Mouse (Mus musculus) layer of hippocampus, postnatal 25 days (tissue): Measurements from ENCODE around the gene Gprin2. TPM values are rescaled to one million over a fixed set of nuclear protein-coding genes. Genes with fewer than 3 reads are reported as not detected.

Experiments used
- DNase-seq, 2 experiments: peaks; one replicate each; pipeline ENCODE4 v3.0.0; 2022; ENCODE audit warnings: mixed read lengths in 2 of 2, low spot score in 1 of 2; ENCODE audit errors: extremely low spot score in 1 of 2
- total RNA-seq, 2 experiments: library from RNA; stranded (reverse); gene quantifications; 2 replicates each; pipeline ENCODE4 v1.2.3; 2021

Gprin2 gene
- 1 to 10 TPM; 1.6 to 2.8 TPM for total RNA-seq

DNA sequence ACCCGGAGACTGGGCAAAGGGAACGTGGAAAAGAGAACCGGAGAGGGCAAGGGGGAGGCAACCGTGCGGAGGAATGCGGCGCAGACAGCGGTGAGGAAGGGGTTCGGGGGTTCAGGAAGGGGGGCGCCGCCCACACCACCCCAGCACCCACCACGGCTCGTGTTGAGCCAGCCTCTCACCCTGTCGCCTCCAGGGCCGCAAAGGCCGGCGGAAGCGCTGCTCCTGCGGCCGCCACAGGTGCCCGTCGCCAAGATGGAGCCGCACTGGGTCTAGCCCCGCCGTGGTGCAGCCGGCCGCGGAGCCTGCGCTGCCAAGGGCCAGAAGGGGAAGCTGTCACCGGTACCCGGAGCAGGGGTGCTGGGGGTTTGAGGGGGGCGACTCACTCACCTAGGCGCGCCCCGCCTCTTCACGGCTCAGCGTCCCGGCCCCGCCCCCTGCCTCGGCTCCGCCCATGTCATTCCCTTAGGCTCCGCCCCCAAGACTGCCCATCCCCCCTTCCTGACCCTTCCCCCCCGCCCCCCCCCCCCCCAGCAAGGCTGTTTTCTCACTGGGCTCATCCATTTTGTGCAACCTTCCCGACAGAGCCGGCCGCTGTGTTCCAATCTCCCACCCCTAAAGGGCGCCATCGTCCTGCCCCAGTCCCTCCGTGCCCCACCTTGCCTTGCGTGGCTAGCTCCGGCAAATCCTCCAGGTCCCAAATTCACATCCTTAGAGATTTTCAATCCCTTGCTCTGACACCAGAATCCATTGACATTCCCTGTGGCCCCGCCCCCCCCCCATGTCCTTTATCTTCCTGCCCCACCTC lies at the start of gene Gprin2:
Gprin2 (minus strand) TSS at position 423 of the 805 bp plus-strand sequence.
- DNase-seq: peak in 1 of 2 experiments; percentile 38

DNA sequence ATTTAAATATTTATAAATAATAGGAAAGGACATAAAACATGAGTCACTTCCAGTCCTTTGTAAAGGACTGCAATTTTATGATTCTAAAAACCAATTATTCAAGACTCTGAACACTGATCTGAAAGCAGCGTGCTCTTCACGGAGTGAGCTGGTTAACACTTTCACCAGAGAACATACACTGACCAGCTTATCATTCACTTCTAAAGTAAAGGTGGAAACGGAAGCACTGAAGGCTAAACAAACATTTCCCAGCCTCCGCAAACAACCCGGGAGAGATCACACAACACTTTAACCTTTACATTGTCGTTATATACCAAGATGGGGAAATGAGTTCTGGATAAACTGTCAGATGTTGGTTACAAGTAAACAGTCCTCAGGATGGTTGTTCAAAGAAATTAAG lies 39.2 kb upstream of the Gprin2 start:
- DNase-seq: no peak

DNA sequence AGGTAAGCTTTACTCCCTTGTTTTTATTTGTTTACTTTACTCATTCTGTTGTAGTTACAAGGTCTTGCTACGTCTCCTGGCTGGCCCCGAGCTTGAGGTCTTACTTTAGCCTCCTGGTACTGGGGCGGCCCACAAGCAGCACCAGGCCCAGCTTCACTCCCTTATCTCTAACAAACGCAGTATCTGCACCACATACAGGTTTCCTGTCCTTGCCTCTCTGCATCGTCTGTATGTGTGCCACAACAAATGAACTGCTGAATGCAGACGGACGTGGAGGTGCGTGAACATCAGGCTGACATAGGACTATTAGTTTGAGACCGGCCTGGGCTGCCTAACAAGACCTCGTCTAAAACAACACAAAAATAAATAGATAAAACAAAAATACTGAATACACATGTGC lies 38.8 kb upstream of the Gprin2 start:
- no peak for DNase-seq

DNA sequence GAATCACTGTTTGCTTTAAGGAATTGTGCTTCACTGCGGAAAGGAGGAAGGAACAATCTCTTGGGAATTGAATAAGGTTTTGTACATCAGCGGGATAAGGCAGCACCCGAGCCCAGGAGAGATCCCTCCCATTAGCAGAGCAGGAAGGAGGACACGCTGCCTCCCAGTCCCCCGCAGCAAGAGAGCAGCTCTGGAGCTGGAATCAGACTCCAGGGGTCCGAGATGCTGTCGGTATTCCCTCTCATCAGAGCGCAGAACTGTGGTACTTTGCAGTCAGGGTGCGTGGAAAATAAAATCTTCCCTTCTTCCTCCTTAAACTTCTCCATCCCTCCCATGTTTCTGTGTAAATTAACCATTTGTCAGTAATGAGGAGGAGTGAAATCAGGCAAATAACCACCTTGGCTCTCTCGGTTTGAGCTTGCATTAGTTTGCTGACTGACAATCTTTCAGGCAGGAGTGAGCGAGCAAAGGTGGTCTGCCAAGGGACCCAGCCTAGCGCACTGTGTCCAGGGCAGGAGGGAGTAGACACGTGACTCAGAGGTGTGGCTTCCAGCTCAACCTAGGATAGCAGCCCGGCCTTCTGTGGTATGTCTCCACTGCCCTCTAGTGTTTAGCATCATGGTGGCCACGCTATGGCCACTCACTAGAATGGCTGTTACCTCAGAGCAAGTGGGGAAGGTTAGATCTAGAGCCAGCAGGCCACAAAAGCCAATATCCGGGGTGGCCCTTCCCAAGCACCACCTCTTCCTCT lies 33.4 kb upstream of the Gprin2 start:
- peak in 1 of 2 experiments; percentile 16 for DNase-seq

DNA sequence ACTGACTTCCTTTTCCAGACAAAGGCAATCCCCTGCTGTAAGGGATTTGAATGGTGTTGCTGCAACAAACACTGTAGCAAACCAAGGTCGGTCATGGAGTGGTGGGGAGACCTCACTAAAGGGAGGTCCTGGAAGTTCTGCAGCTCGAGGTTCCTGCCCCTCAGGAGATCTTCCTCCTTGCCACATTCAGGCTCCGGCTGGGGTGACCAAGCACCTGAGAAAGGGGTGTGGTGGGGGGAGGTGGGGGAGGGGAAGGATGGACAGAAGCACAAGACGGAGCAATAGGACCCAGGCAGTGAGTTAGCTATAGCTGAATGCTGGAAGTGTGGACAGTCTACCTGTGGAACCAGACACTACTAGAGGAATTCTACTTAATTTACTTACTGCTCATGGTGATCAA lies 32.4 kb upstream of the Gprin2 start:
- DNase-seq: no peak

DNA sequence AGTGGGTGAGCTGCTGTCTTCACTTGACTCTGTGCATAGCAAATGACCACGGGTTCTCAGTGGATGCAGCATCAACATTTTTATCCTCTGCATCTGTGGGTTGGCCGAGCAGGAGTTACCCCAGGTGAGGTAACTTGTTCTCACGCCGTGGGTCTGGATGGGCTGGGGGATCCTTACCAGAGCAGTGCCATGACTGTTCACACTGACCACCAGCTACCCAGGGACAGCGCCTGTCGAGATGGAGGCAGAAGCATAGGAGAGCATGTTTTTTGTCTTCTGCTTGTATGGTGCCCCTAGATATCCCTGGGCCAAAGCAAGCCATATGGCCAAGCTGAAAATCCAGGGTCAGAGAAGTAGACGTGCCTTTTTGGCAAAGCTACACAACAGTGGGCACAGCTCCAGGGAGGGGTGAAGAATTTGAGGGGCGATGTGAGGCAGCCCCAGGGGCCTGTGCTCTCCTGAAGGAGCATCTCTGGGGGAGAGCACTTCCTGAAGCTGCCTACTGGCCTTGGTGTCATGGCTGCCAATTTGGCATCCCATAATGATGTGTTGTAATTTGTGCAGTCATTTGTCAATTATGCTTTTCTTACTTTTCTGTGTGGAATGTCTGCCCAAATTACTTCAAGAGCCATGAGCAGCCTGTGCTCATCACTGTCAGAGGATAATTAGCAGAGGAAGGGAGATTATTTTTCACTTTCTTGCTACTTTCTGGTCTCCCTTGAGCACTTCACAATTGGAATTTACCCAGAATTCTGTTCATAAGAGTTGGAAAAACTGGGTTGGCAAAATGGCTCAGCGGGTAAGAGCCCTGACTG lies 31.6 kb upstream of the Gprin2 start:
- DNase-seq: no peak

DNA sequence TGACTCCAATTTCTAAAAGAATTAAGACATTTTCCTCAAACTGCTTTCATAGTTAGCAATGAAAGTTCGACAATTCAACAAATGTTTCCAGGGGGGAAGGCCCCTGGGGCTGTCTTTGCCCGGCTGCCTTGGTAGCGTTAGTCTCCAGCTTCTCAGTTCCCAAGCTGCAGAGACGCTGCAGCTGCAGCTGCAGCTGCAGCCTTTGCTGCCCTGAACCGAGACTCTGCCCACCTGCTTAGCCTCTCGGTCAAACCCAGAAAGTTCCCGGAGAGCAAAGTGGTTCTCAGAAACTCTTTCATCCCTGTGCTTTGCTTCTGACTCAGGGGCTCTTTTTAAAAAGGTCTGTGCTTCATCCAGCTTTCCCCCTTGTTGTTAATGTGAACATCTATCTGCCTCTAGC lies 30.9 kb upstream of the Gprin2 start:
- no peak for DNase-seq

DNA sequence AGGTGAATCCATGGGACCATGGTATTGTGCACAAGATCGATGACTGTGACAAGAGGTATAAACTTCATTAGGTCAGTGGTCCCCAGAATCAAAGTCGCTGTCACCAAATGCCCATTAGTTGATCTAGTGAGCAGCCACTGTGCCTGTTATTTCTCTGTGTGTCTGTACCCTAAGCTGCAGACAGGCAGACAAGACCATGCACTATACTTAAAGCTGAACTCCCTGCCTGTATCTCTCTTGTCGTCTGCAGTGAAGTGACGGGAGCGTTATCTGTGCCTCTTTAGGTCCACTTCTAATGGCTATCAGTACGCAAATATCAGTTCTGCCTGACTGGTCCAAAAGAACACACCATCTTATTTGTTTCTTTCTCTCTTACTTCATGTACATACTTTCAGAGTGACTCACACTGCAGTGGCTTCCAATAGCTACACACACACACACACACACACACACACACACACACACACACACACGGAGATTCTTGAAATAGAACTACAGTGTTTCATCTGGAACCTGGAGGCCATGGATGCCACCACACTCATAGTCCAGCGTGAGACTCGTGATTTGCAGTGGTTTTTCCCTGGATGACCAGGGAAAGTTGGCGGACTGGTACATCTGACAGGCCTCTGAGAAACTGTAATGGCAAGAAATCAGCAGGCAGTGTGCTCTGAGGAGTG lies 27.5 kb upstream of the Gprin2 start:
- DNase-seq: no peak

DNA sequence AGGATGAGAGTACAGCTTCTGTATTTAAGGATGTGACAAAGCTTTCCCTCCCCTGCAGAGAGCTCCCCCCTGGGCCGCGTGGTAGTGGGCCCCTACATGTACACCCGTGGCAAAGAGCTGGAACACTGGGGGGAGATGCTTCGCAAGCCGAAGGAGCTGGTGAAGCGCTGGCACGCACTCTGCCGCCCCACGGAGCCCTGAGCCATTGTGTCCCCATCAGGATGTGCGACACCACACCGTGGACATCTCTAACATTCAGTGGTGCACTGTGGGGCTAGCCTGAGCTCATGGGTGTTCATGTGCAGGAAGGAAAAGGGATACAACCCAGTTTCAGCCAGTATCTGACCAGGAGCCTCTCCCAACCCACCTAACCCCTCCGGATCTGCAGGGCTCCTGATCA lies 26.5 kb upstream of the Gprin2 start:
- DNase-seq: no peak

DNA sequence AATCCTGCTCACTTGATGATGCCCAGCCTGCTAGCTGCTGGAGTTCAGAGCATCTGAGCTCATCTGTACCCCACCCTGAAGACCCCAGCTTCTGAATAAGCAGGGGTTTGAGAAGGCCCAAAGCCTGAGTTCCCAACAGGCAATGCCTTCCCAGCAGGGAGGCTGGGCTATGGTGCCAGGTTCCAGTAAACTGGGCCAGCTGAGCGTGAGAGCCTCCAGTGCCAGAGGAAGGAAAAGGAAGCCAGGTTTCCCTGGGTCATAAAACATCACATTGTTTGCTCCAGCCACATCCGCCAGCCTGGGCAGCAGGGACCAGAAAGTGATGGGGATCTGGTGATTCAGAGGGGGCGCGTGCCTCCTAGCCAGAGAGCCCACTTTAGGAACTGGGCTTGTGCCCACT lies 25.1 kb upstream of the Gprin2 start:
- DNase-seq: no peak

DNA sequence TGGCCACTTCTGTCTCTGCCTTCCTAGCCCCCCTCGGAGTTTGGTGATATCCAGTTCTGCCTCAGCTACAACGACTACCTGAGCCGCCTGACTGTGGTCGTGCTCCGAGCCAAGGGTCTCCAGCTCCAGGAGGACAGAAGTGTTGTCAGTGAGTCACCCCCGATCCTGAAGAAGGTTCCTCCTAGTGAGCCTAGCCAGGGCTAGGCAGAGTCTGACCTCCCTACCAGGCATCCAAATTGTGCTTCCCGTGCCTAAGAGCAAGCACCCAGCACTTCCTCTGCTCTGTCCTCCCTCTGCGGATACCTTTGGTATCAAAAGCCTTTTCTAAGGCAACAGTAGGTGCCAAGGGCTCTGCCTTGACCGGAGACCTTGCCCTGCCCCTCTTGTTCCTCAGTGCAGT lies 24.5 kb upstream of the Gprin2 start:
- no peak for DNase-seq

DNA sequence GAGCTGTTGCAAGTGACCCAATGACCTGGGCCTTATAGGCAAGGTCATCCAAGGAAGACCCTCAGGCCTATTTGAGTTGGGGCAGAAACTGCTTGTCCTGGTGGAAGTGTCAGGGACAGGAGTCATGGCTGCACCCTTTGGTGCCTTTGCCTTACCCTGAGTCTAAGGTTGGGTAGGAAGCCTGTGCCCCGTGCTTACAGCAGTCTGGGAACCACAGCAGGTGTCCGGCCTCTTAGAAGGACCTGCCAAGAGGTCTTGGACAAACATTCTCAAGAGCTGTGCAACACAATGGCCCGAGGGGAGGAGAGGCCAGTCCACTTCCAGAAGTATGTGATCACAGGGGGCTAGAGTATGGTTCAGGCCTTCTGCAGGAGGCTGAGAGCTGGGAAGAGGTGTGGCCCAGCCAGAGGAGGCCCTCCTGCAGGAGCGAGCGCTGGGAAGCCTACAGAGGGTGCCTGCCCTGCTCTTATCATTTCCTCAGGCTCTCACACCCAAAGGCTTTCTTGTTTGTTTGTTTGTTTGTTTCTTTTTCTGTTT lies 22.0 kb upstream of the Gprin2 start:
- DNase-seq: no peak

DNA sequence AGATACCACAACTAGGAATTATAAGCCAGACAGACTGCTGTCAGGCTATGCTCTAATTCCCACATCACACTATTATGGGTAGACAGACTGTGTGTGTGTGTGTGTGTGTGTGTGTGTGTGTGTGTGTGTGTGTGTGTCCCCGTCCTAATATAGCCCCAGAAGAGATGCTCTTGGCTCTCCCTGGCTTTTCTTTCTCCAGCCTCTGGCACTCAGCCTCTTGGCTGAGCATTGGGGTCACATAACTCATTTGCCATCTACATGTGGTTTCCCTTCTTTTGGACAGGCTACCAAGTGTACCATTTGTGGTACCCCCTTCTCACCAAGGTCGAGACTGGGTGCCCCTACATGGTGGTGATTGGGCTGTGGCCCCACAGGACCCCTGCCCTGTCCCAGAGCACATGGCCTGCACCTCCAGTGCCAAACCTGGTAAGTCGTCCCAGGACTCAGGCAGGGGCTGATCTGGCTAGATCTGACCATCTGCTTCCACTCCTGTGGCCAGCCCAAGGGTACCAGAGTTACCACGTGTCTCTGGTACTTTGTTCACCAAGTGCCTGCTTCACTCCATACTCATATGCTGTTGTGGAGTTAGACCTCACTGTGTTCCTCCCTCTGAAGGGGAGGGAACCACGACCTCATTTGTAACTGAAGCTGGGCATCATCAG lies 20.1 kb upstream of the Gprin2 start:
- no peak for DNase-seq

DNA sequence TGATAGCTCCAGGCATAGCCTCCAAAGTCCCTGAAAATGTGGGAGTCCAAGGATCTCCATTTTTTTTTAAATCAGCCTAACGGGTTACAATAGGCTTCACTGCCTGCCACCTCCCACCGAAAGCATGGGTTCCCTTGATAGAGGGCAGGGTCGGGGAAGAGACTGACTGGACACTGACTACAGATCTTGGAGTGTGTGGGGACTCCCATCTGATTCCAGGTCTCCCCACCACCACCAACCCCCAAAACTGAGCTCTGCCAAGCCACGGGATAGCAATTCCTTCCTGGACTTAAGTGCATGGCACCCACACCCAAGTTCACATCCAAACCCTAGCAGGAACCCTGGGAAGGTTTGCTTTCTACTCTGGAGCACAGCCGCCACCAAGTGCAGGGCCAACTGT lies 19.0 kb upstream of the Gprin2 start:
- DNase-seq: no peak

DNA sequence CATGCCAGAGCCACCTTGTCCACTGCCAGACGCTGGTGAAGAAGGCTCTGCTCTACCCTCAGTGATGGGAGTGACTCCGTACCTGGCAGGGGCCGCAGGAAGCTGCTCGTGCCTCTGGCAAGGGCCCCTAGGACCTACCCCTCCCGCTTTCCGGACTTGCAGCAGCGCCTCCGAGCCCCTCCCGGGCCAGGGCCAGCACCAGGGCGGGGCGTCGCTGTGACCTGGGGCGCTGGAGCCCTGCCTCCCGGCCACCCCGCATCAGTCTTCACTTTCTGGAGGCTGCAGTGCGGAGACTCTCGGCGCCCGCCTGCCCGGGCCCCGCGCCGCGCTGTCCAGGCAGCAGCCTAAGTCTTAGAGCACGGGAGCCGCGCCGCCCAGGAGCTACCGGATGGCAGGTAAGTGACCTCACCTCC lies 18.3 kb upstream of the Gprin2 start:
- no peak for DNase-seq

DNA sequence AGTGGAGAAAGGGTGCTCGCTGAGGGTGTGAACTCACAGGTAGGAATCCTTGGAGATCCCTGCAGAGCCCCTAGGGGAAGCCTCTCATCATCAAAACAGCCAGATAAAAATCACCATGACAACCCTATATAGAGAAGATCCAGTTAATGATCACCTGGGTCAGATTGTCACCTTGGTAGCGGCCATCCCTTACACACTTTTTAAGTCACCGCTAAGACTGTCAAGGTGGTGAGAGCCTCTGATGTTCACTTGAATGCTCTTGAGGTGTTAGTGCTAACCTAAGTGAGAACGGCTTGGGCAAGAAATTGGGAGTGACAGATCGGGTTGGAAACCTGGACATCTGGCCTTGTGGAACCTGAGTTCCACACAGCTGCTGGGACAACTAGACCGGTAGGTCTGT lies 17.8 kb upstream of the Gprin2 start, which contains the start of gene Syt15:
Syt15 (plus strand) TSS at position 301 of the 400 bp plus-strand sequence.
- DNase-seq: no peak

DNA sequence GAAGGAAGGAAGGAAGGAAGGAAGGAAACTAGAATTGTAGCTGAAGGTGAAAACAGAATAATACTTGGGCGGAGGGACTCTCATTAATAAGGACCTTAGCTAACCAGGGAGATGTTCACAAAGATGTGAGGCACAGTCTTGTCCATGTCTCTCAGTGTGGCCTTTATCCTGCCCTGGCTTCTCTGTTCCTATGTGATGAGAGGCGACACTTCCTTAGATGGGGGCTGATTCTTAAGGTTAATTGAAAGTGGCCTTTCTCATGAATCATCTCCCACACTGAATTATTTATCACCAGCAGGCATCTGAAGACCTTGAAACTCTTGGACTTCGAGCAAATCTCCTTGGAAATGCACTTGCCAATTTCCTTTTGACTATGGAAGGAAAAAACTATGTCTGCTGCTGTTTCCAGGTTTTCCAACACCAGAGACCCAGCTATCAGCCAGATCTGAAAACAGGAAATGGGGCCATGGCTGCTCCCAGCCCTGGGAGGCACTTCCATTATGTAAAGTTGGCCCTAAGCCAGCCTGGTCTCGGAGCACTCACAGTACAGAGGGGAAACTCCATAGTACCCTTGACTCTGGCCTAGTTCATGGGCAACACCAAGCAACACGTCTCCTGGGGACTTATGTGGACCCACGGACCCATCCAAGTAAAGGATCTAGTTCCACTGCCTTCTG lies 14.1 kb upstream of the Gprin2 start:
- no peak for DNase-seq

DNA sequence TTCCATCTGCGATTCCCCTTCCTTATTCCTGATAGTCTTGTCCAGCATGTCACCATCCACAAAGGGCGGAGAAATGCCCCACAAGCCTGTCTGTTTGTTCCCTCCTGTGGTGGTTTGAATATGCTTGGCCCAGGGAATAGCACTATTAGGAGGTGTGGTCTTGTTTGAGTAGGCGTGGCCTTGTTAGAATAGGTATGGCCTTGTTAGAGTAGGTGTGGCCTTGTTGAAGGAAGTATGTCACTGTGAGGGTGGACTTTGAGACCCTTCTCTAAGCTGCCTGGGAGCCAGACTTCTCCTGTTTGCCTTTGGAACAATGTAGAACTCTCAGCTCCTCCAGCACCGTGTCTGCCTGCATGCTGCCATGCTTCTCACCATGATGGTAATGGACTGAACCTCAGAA lies 8.5 kb upstream of the Gprin2 start:
- no peak for DNase-seq

DNA sequence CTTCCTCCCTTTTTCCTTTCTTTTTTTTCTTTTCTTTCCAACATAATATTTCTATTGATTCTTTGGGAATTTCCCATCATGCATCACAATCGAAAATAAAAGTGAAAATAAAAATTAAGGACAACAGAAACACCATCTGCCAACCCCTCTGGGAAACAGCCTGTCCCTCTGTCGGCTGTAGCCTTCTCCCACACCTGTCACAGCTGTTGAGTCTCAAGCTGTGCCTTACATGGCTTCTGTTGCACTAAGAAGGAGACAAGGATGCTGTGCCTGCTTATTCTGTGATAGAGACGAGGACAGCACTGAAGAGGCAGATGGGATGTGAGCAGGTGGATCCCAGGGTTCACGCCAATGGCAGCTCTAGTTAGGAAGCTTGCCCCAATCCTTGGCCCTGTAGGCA lies 7.6 kb upstream of the Gprin2 start:
- DNase-seq: no peak
